Comparison of ENCODE assay signal across 25 mouse cellular contexts in genomic region chr9:66930351-66930750, GRCm38 (mm10).
"Had no signal": no experiment of that assay in that cellular context is flagged by ENCODE, and none has a peak within 500 bp of the region (broad histone marks: within the 10 kb centered on the region; RNA-seq: fewer than 3 reads in every experiment).

No protein-coding gene starts in this region.

- H3K27ac ChIP-seq: heart, embryonic 13.5 days; heart, embryonic 15.5 days; hindbrain, embryonic 13.5 days; hindbrain, embryonic 15.5 days; hindbrain, postnatal 0 days; intestine, embryonic 15.5 days; kidney, embryonic 15.5 days; kidney, postnatal 0 days; limb, embryonic 13.5 days; limb, embryonic 15.5 days; liver, embryonic 12.5 days; liver, embryonic 14.5 days had no signal

- H3K9me3 ChIP-seq: heart, embryonic 13.5 days; heart, embryonic 15.5 days; hindbrain, embryonic 13.5 days; hindbrain, embryonic 15.5 days; intestine, embryonic 15.5 days; kidney, embryonic 15.5 days; limb, embryonic 13.5 days; limb, embryonic 15.5 days; liver, embryonic 12.5 days had no signal

- H3K9ac ChIP-seq: heart, embryonic 13.5 days; heart, embryonic 15.5 days; hindbrain, embryonic 13.5 days; hindbrain, embryonic 15.5 days; intestine, embryonic 15.5 days; kidney, embryonic 15.5 days; limb, embryonic 13.5 days; limb, embryonic 15.5 days; liver, embryonic 12.5 days; liver, embryonic 14.5 days had no signal

- ATAC-seq: hindbrain, postnatal 0 days; intestine, embryonic 15.5 days; liver, embryonic 12.5 days had no signal

- DNase-seq: gastrocnemius, postnatal 14 days; gastrocnemius, postnatal 36 days; heart, adult 18-20 months; heart, postnatal 14 days; kidney, adult 11 months; kidney, adult 2 months; kidney, adult 9 months; kidney, postnatal 14 days; kidney, postnatal 36 days; layer of hippocampus, adult 9-11 months; layer of hippocampus, postnatal 36 days; left cerebral cortex, postnatal 4 days had no signal

- H3K27me3 ChIP-seq: heart, embryonic 13.5 days; heart, embryonic 15.5 days; hindbrain, embryonic 13.5 days; hindbrain, embryonic 15.5 days; intestine, embryonic 15.5 days; kidney, embryonic 15.5 days; limb, embryonic 13.5 days; limb, embryonic 15.5 days had no signal

- H3K4me3 ChIP-seq: heart, embryonic 13.5 days; heart, embryonic 15.5 days; hindbrain, embryonic 13.5 days; hindbrain, embryonic 15.5 days; intestine, embryonic 15.5 days; kidney, embryonic 15.5 days; limb, embryonic 13.5 days; limb, embryonic 15.5 days; liver, embryonic 12.5 days had no signal

- H3K4me2 ChIP-seq: heart, embryonic 11.5 days; heart, embryonic 13.5 days; heart, embryonic 15.5 days; hindbrain, embryonic 13.5 days; hindbrain, embryonic 15.5 days; intestine, embryonic 15.5 days; kidney, embryonic 15.5 days; limb, embryonic 13.5 days; limb, embryonic 15.5 days; liver, embryonic 12.5 days had no signal

- H3K36me3 ChIP-seq: heart, embryonic 13.5 days; heart, embryonic 15.5 days; hindbrain, embryonic 13.5 days; hindbrain, embryonic 15.5 days; intestine, embryonic 15.5 days; kidney, embryonic 15.5 days; limb, embryonic 13.5 days; limb, embryonic 15.5 days; liver, embryonic 12.5 days had no signal

- H3K4me1 ChIP-seq: heart, embryonic 13.5 days; heart, embryonic 15.5 days; intestine, embryonic 15.5 days; kidney, embryonic 15.5 days; limb, embryonic 13.5 days; limb, embryonic 15.5 days; liver, embryonic 12.5 days had no signal
